Comparison of ENCODE assay signal across 27 mouse cellular contexts in genomic region chr10:39764752-39765151, GRCm38 (mm10).
"Had no signal": no experiment of that assay in that cellular context is flagged by ENCODE, and none has a peak within 500 bp of the region (broad histone marks: within the 10 kb centered on the region; RNA-seq: fewer than 3 reads in every experiment).

No protein-coding gene starts in this region.

- H3K27ac ChIP-seq: gastrocnemius, adult 2 months; heart, adult 2 months; heart, embryonic 13.5 days; heart, embryonic 15.5 days; hindbrain, embryonic 13.5 days; hindbrain, embryonic 15.5 days; hindbrain, postnatal 0 days; kidney, embryonic 15.5 days; kidney, postnatal 0 days; limb, embryonic 13.5 days; limb, embryonic 15.5 days; liver, embryonic 13.5 days; liver, embryonic 15.5 days had no signal

- H3K4me1 ChIP-seq: kidney, embryonic 15.5 days; limb, embryonic 15.5 days; liver, embryonic 13.5 days; liver, embryonic 15.5 days had no signal

- ATAC-seq: hindbrain, postnatal 0 days; intestine, embryonic 16.5 days had no signal

- H3K4me2 ChIP-seq: heart, embryonic 11.5 days; heart, embryonic 13.5 days; heart, embryonic 15.5 days; hindbrain, embryonic 13.5 days; hindbrain, embryonic 15.5 days; kidney, embryonic 15.5 days; limb, embryonic 13.5 days; limb, embryonic 15.5 days; liver, embryonic 13.5 days; liver, embryonic 15.5 days had no signal

- H3K36me3 ChIP-seq: liver, embryonic 15.5 days had no signal

- H3K9me3 ChIP-seq: heart, embryonic 13.5 days; heart, embryonic 15.5 days; hindbrain, embryonic 13.5 days; hindbrain, embryonic 15.5 days; limb, embryonic 15.5 days; liver, embryonic 13.5 days; liver, embryonic 15.5 days had no signal

- H3K4me3 ChIP-seq: gastrocnemius, adult 2 months; heart, adult 2 months; heart, embryonic 13.5 days; heart, embryonic 15.5 days; hindbrain, embryonic 13.5 days; hindbrain, embryonic 15.5 days; kidney, embryonic 15.5 days; limb, embryonic 13.5 days; limb, embryonic 15.5 days; liver, embryonic 13.5 days; liver, embryonic 15.5 days had no signal

- H3K9ac ChIP-seq: heart, embryonic 13.5 days; heart, embryonic 15.5 days; hindbrain, embryonic 13.5 days; hindbrain, embryonic 15.5 days; kidney, embryonic 15.5 days; limb, embryonic 13.5 days; limb, embryonic 15.5 days; liver, embryonic 13.5 days; liver, embryonic 15.5 days had no signal

- H3K27me3 ChIP-seq: heart, embryonic 13.5 days; heart, embryonic 15.5 days; hindbrain, embryonic 13.5 days; hindbrain, embryonic 15.5 days; kidney, embryonic 15.5 days; limb, embryonic 13.5 days; limb, embryonic 15.5 days; liver, embryonic 13.5 days; liver, embryonic 15.5 days had no signal

- DNase-seq: gastrocnemius, adult 2 months; gastrocnemius, postnatal 10 days; gastrocnemius, postnatal 25 days; heart, adult 2 months; heart, postnatal 14 days; heart, postnatal 36 days; kidney, adult 11 months; kidney, adult 2 months; kidney, adult 9 months; kidney, postnatal 14 days; kidney, postnatal 36 days; layer of hippocampus, adult 9-11 months; layer of hippocampus, postnatal 36 days; left cerebral cortex, postnatal 4 days; liver, embryonic 13.5 days had no signal
